Mouse (Mus musculus): Measurements from ENCODE around the gene Rimklb. TPM values are rescaled to one million over a fixed set of nuclear protein-coding genes. Genes with fewer than 3 reads are reported as not detected.

The Rimklb gene
- polyA plus RNA-seq, 1 experiment: not detected

DNA sequence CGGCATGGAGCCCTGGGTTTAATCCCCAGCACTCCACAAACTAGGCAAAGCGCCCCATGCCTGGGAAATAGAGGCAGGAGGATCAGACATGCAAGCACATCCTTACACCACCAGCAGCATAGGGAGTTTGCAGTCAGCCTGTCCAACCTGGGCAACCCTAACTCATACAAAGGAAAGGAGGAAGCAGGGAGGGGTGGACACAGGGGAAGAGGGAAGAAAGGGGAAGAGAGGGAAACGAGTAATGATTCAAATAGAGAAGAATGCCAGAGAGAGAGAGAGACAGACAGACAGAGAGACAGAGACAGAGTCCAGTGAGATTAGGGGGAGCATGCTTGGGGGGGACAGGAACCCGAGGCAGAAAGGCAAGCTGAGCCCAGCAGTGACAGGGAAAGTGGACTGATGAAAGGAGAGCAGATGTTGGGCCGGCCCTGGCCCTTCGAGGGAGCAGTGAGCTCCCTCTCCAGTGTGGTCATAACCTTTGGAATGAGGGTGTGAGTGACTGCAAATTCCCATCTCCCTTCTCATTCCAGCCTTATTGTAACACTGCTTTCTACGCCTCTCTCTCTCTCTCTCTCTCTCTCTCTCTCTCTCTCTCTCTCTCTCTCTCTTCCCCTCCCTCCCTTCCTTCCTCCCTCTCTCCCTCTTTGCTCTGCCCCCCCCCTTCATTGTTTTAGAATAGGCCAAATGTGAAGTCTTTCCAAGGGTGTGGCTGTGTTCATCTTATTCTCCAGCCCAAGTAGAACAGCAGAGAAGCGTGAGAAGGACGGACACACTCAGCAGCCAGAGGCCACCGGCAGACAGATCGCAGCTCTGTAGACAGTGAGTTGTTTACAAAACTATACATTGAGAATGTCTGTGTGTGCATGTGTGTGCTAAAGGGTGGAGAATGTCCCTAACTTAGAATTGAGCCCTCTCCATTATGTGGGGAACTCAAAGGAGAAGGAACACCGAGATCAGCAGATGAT lies 14.6 kb upstream of the Rimklb start:
- Histone ChIP-seq H3K79me2 (ENCODE audit: control insufficient read depth, insufficient read depth) (no peaks in the 10 kb centered on the region), H3K36me3 (ENCODE audit: control insufficient read depth, insufficient read depth) (no peaks in the 10 kb centered on the region), H3K4me3 (ENCODE audit: insufficient read depth, poor library complexity, severe bottlenecking) (no peak overlapping the region), H3K79me3 (ENCODE audit: low read depth) (no peaks in the 10 kb centered on the region), H3ac (ENCODE audit: control insufficient read depth, insufficient read length, low read depth) (no peak overlapping the region), H3K27me3 (ENCODE audit: control insufficient read depth, insufficient read depth, insufficient read length) (no peaks in the 10 kb centered on the region)
- TF ChIP-seq CTCF (IDR thresholded peaks at IDR 0.05; ENCODE audit: control insufficient read depth, insufficient read depth, insufficient read length) (no peak), MYOG (IDR thresholded peaks at IDR 0.05; ENCODE audit: control insufficient read depth, extremely low read depth, insufficient read length) (no peak), FOSL1 (IDR thresholded peaks at IDR 0.05; ENCODE audit: insufficient read depth, low read length, poor library complexity, severe bottlenecking) (no peak), MAX (IDR thresholded peaks at IDR 0.05) (no peak), MYOD1 (IDR thresholded peaks at IDR 0.05; ENCODE audit: control insufficient read depth, insufficient read length, low read depth) (no peak), USF1 (IDR thresholded peaks at IDR 0.05; ENCODE audit: low read depth) (no peak), CEBPB (IDR thresholded peaks at IDR 0.05; ENCODE audit: low read depth) (no peak)

DNA sequence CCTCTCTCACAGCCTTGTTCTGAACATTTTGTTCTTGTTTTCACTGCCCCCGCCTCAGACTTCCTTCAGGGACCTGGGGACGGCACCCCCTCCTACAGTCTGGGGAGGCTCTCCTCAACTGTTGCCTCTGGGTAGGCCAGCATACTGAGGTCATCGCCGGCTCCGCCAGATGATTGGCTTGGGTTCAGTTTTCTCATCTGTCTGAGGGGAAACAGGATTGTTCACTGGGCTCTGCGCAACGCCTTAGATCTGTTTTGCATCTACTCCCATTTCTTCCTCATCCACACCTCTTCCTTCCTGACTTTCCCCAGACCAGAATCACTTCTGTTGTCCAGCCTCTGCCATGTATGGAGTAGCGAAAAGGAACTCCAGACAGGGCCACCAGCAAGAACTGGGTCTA lies 9.9 kb upstream of the Rimklb start:
- no peak overlapping the region for H3ac ChIP-seq (ENCODE audit: control insufficient read depth, insufficient read length, low read depth)
- TF ChIP-seq CEBPB (IDR thresholded peaks at IDR 0.05; ENCODE audit: low read depth) (no peak), USF1 (IDR thresholded peaks at IDR 0.05; ENCODE audit: low read depth) (no peak), MYOG (IDR thresholded peaks at IDR 0.05; ENCODE audit: control insufficient read depth, extremely low read depth, insufficient read length) (no peak), FOSL1 (IDR thresholded peaks at IDR 0.05; ENCODE audit: insufficient read depth, low read length, poor library complexity, severe bottlenecking) (no peak), MAX (IDR thresholded peaks at IDR 0.05) (no peak), CTCF (IDR thresholded peaks at IDR 0.05; ENCODE audit: control insufficient read depth, insufficient read depth, insufficient read length) (no peak), MYOD1 (IDR thresholded peaks at IDR 0.05; ENCODE audit: control insufficient read depth, insufficient read length, low read depth) (no peak)
- no peaks in the 10 kb centered on the region for H3K79me3 ChIP-seq (ENCODE audit: low read depth)
- no peaks in the 10 kb centered on the region for H3K36me3 ChIP-seq (ENCODE audit: control insufficient read depth, insufficient read depth)
- H3K27me3 ChIP-seq (ENCODE audit: control insufficient read depth, insufficient read depth, insufficient read length): no peaks in the 10 kb centered on the region
- H3K79me2 ChIP-seq (ENCODE audit: control insufficient read depth, insufficient read depth): no peaks in the 10 kb centered on the region
- no peak overlapping the region for H3K4me3 ChIP-seq (ENCODE audit: insufficient read depth, poor library complexity, severe bottlenecking)

DNA sequence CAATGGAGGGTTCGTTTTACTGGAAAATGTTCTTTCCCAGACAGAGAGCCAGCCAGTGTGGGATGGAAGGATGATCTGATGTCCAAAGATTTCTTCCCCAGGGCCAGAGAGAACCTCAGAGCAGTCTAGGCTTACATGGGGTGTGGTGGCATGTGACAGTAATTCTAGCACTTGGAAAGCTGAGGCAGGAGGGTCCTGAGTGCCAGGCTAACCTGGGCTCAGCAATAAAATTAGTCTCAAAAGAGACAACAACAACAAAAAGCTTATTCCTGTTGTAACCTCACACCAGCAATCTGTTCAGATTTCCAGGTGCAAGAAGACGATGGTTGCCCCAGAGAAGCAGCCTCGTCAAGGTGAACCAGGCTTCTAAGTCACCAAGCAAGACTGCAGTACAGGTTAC lies 7.0 kb upstream of the Rimklb start, which contains the start of gene Mfap5:
Gene Mfap5 (plus strand): TSS at position 301 of the 400 bp plus-strand sequence.
- Histone ChIP-seq H3K36me3 (ENCODE audit: control insufficient read depth, insufficient read depth) (no peaks in the 10 kb centered on the region), H3K4me3 (ENCODE audit: insufficient read depth, poor library complexity, severe bottlenecking) (no peak within 1 kb of the TSS), H3K27me3 (ENCODE audit: control insufficient read depth, insufficient read depth, insufficient read length) (no peaks in the 10 kb centered on the region), H3ac (ENCODE audit: control insufficient read depth, insufficient read length, low read depth) (no peak within 1 kb of the TSS), H3K79me3 (ENCODE audit: low read depth) (no peaks in the 10 kb centered on the region), H3K79me2 (ENCODE audit: control insufficient read depth, insufficient read depth) (no peaks in the 10 kb centered on the region)
- no peak for TF ChIP-seq CEBPB (IDR thresholded peaks at IDR 0.05; ENCODE audit: low read depth)
- no peak for TF ChIP-seq MYOD1 (IDR thresholded peaks at IDR 0.05; ENCODE audit: control insufficient read depth, insufficient read length, low read depth)
- TF ChIP-seq MYOG (IDR thresholded peaks at IDR 0.05; ENCODE audit: control insufficient read depth, extremely low read depth, insufficient read length): no peak
- no peak for TF ChIP-seq MAX (IDR thresholded peaks at IDR 0.05)
- no peak for TF ChIP-seq FOSL1 (IDR thresholded peaks at IDR 0.05; ENCODE audit: insufficient read depth, low read length, poor library complexity, severe bottlenecking)
- TF ChIP-seq CTCF (IDR thresholded peaks at IDR 0.05; ENCODE audit: control insufficient read depth, insufficient read depth, insufficient read length): no peak
- TF ChIP-seq USF1 (IDR thresholded peaks at IDR 0.05; ENCODE audit: low read depth): no peak

DNA sequence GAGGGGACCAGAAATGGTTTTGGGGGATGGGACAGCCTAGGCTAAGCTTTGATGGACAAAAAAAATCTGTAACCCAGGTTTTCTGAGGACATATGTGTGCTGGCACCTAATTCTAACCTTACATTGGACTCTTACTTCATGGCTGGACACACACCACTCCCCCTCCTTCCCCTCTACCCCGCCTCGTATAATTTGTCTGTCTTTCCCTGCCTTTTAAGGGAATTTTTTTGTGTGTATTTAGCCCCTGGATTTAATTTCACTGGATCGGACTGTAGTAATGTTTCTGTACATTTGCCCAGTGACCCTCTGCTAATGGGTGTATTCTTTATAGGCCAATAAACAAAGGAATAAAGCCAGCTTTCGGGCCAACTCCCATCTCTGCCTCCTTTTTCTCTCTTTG lies 6.5 kb upstream of the Rimklb start:
- Histone ChIP-seq H3K79me3 (ENCODE audit: low read depth) (no peaks in the 10 kb centered on the region), H3K36me3 (ENCODE audit: control insufficient read depth, insufficient read depth) (no peaks in the 10 kb centered on the region)
- TF ChIP-seq CTCF (IDR thresholded peaks at IDR 0.05; ENCODE audit: control insufficient read depth, insufficient read depth, insufficient read length): no peak
- TF ChIP-seq MYOG (IDR thresholded peaks at IDR 0.05; ENCODE audit: control insufficient read depth, extremely low read depth, insufficient read length): no peak
- no peak for TF ChIP-seq MYOD1 (IDR thresholded peaks at IDR 0.05; ENCODE audit: control insufficient read depth, insufficient read length, low read depth)
- TF ChIP-seq USF1 (IDR thresholded peaks at IDR 0.05; ENCODE audit: low read depth): no peak
- TF ChIP-seq FOSL1 (IDR thresholded peaks at IDR 0.05; ENCODE audit: insufficient read depth, low read length, poor library complexity, severe bottlenecking): no peak
- no peak for TF ChIP-seq MAX (IDR thresholded peaks at IDR 0.05)
- no peak for TF ChIP-seq CEBPB (IDR thresholded peaks at IDR 0.05; ENCODE audit: low read depth)

DNA sequence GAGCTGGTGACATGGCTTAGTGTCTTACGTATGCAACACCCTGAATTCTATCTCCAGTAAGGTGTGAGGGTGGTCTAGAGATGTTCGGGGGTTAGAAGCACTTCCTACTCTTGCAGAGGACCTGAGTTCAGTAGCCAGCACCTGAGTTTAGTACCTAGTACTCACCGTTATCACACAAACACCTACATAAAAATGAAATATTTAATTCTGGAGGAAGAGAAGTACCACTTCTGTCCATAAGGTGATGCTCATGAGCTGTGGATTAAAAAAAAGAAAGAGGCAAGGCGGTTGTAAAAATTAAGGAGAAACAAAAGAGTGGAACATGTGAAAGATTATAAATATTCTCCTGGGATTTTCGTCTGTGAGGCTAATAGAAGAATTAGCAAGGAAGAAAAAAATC lies 2.1 kb downstream of the Rimklb start:
- no peak overlapping the region for H3ac ChIP-seq (ENCODE audit: control insufficient read depth, insufficient read length, low read depth)
- peaks cover 9% of the 10 kb centered on the region for H3K27me3 ChIP-seq (ENCODE audit: control insufficient read depth, insufficient read depth, insufficient read length)
- TF ChIP-seq CTCF (IDR thresholded peaks at IDR 0.05; ENCODE audit: control insufficient read depth, insufficient read depth, insufficient read length) (no peak), MYOD1 (IDR thresholded peaks at IDR 0.05; ENCODE audit: control insufficient read depth, insufficient read length, low read depth) (no peak), MAX (IDR thresholded peaks at IDR 0.05) (no peak), CEBPB (IDR thresholded peaks at IDR 0.05; ENCODE audit: low read depth) (no peak), FOSL1 (IDR thresholded peaks at IDR 0.05; ENCODE audit: insufficient read depth, low read length, poor library complexity, severe bottlenecking) (no peak), USF1 (IDR thresholded peaks at IDR 0.05; ENCODE audit: low read depth) (no peak), MYOG (IDR thresholded peaks at IDR 0.05; ENCODE audit: control insufficient read depth, extremely low read depth, insufficient read length) (no peak)
- no peaks in the 10 kb centered on the region for H3K36me3 ChIP-seq (ENCODE audit: control insufficient read depth, insufficient read depth)
- H3K79me2 ChIP-seq (ENCODE audit: control insufficient read depth, insufficient read depth): no peaks in the 10 kb centered on the region
- no peak overlapping the region for H3K4me3 ChIP-seq (ENCODE audit: insufficient read depth, poor library complexity, severe bottlenecking)
- H3K79me3 ChIP-seq (ENCODE audit: low read depth): no peaks in the 10 kb centered on the region

More for the DNA sequence above, 6.5 kb upstream of the Rimklb start:
- Histone ChIP-seq H3K4me3 (ENCODE audit: insufficient read depth, poor library complexity, severe bottlenecking) (no peak overlapping the region), H3K27me3 (ENCODE audit: control insufficient read depth, insufficient read depth, insufficient read length) (no peaks in the 10 kb centered on the region), H3K79me2 (ENCODE audit: control insufficient read depth, insufficient read depth) (no peaks in the 10 kb centered on the region), H3ac (ENCODE audit: control insufficient read depth, insufficient read length, low read depth) (no peak overlapping the region)
